Mouse (Mus musculus): Measurements from ENCODE around the gene Arhgef40. TPM values are rescaled to one million over a fixed set of nuclear protein-coding genes. Genes with fewer than 3 reads are reported as not detected.
"Not testable (repeated sequence)": the region's sequence is repeated elsewhere in the genome, so short reads cannot be mapped to it uniquely, and the experiment has no call there.

Gene Arhgef40
- total and polyA plus RNA-seq, 2 experiments from 2014 or later = 46.8 to 84.6 TPM

- Histone ChIP-seq H3K27me3 (ENCODE audit: insufficient read depth, low read length) (no peaks in the 10 kb centered on the region), H3K36me3 (ENCODE audit: insufficient read depth) (no peaks in the 10 kb centered on the region), H3K4me2 (ENCODE audit: low read depth) (no peak overlapping the region), H3K4me1 (ENCODE audit: insufficient read depth) (0 out of 2 replicates have a peak, but pooled peaks cover 6% of the 10 kb centered on the region), H3K9me3 (ENCODE audit: low read length) (no peaks in the 10 kb centered on the region), H3K9ac (no peak overlapping the region), H3K27ac (ENCODE audit: low read depth, low read length) (no peak overlapping the region), H3K4me3 (ENCODE audit: low read depth, low read length) (no peak overlapping the region)
- no peak for TF ChIP-seq CTCF (IDR thresholded peaks at IDR 0.05; ENCODE audit: low read depth)
- DNase-seq (no peak), ATAC-seq (no peak)
- 45% methylated on average over 6 of the region's 6 CpGs for WGBS
Measured at GRCm38 (mm10) chr14:52043446-52043845, 58.9 kb downstream of the Arhgef40 start.

- DNase-seq = peak; percentile 64
- peak; percentile 86 for ATAC-seq
- Histone ChIP-seq H3K27me3 (ENCODE audit: insufficient read depth, low read length) (no peaks in the 10 kb centered on the region), H3K9me3 (ENCODE audit: low read length) (no peaks in the 10 kb centered on the region), H3K4me1 (ENCODE audit: insufficient read depth) (0 out of 2 replicates have a peak, but pooled peaks cover 6% of the 10 kb centered on the region), H3K4me2 (ENCODE audit: low read depth) (no peak overlapping the region), H3K36me3 (ENCODE audit: insufficient read depth) (no peaks in the 10 kb centered on the region), H3K9ac (no peak overlapping the region), H3K4me3 (ENCODE audit: low read depth, low read length) (no peak overlapping the region), H3K27ac (ENCODE audit: low read depth, low read length) (no peak overlapping the region)
- peak; percentile 69 for TF ChIP-seq CTCF (IDR thresholded peaks at IDR 0.05; ENCODE audit: low read depth)
- 12% methylated on average over 8 of the region's 8 CpGs for WGBS
Measured at GRCm38 (mm10) chr14:52044901-52045678, 60.6 kb downstream of the Arhgef40 start.

- 46% methylated on average over 9 of the region's 9 CpGs for WGBS
- no peak for TF ChIP-seq CTCF (IDR thresholded peaks at IDR 0.05; ENCODE audit: low read depth)
- DNase-seq = peak; percentile 36
- peak; percentile 58 for ATAC-seq
- Histone ChIP-seq H3K9me3 (ENCODE audit: low read length) (no peaks in the 10 kb centered on the region), H3K36me3 (ENCODE audit: insufficient read depth) (no peaks in the 10 kb centered on the region), H3K4me1 (ENCODE audit: insufficient read depth) (0 out of 2 replicates have a peak, but pooled peaks cover 6% of the 10 kb centered on the region), H3K27me3 (ENCODE audit: insufficient read depth, low read length) (no peaks in the 10 kb centered on the region), H3K4me2 (ENCODE audit: low read depth) (no peak overlapping the region), H3K27ac (ENCODE audit: low read depth, low read length) (no peak overlapping the region), H3K9ac (no peak overlapping the region), H3K4me3 (ENCODE audit: low read depth, low read length) (no peak overlapping the region)
Measured at GRCm38 (mm10) chr14:52045966-52046565, 61.5 kb downstream of the Arhgef40 start.

- ATAC-seq; DNase-seq; H3K27me3 ChIP-seq (ENCODE audit: insufficient read depth, low read length); H3K36me3 ChIP-seq (ENCODE audit: insufficient read depth); H3K9me3 ChIP-seq (ENCODE audit: low read length); H3K4me2 ChIP-seq (ENCODE audit: low read depth); H3K9ac ChIP-seq; H3K4me1 ChIP-seq (ENCODE audit: insufficient read depth); H3K4me3 ChIP-seq (ENCODE audit: low read depth, low read length); H3K27ac ChIP-seq (ENCODE audit: low read depth, low read length): not testable (repeated sequence)
- WGBS = 89% methylated on average over 3 of the region's 3 CpGs
Measured at GRCm38 (mm10) chr14:52052720-52053119, 68.2 kb downstream of the Arhgef40 start.

Other genes with a start within 250 kb of the Arhgef40 start
- gene Ang4, start 211.1 kb upstream of the Arhgef40 start, total RNA-seq (2014; rRNA removed) = not detected in 2 replicates
- gene Ang4, start 211.1 kb upstream of the Arhgef40 start, polyA plus RNA-seq (2015; fragmentation: Nextera tagmentation; extraction: Ambion mirVana) = not detected in 2 replicates
- not detected in 2 replicates for gene AY358078, start 184.7 kb upstream of the Arhgef40 start, total RNA-seq (2014; rRNA removed)
- not detected in 2 replicates for gene AY358078, start 184.7 kb upstream of the Arhgef40 start, polyA plus RNA-seq (2015; fragmentation: Nextera tagmentation; extraction: Ambion mirVana)
- not detected in 2 replicates for gene Ear6, start 131.0 kb upstream of the Arhgef40 start, total RNA-seq (2014; rRNA removed)
- gene Ear6, start 131.0 kb upstream of the Arhgef40 start, polyA plus RNA-seq (2015; fragmentation: Nextera tagmentation; extraction: Ambion mirVana) = not detected in 2 replicates
- 47.4 and 49.5 TPM in 2 replicates for gene Mettl17, start 99.9 kb upstream of the Arhgef40 start, total RNA-seq (2014; rRNA removed)
- 47.5 and 54.5 TPM in 2 replicates for gene Mettl17, start 99.9 kb upstream of the Arhgef40 start, polyA plus RNA-seq (2015; fragmentation: Nextera tagmentation; extraction: Ambion mirVana)
- 2.5 and 3.1 TPM in 2 replicates for gene Slc39a2, start 91.8 kb upstream of the Arhgef40 start, total RNA-seq (2014; rRNA removed)
- 0.29 and 0.39 TPM in 2 replicates for gene Slc39a2, start 91.8 kb upstream of the Arhgef40 start, polyA plus RNA-seq (2015; fragmentation: Nextera tagmentation; extraction: Ambion mirVana)
- gene Ndrg2, start 70.6 kb upstream of the Arhgef40 start, total RNA-seq (2014; rRNA removed) = 284 and 326 TPM in 2 replicates
- gene Ndrg2, start 70.6 kb upstream of the Arhgef40 start, polyA plus RNA-seq (2015; fragmentation: Nextera tagmentation; extraction: Ambion mirVana) = 210 and 297 TPM in 2 replicates
- gene Tppp2, start 66.3 kb upstream of the Arhgef40 start, total RNA-seq (2014; rRNA removed) = not detected in 2 replicates
- gene Tppp2, start 66.3 kb upstream of the Arhgef40 start, polyA plus RNA-seq (2015; fragmentation: Nextera tagmentation; extraction: Ambion mirVana) = not detected in 2 replicates
- not detected in 2 replicates for gene Rnase13, start 61.9 kb upstream of the Arhgef40 start, total RNA-seq (2014; rRNA removed)
- not detected in 2 replicates for gene Rnase13, start 61.9 kb upstream of the Arhgef40 start, polyA plus RNA-seq (2015; fragmentation: Nextera tagmentation; extraction: Ambion mirVana)
- 0.38 TPM in 1 of 2 replicates, not detected in the other for gene Tmem253, start 30.9 kb downstream of the Arhgef40 start, total RNA-seq (2014; rRNA removed)
- gene Tmem253, start 30.9 kb downstream of the Arhgef40 start, polyA plus RNA-seq (2015; fragmentation: Nextera tagmentation; extraction: Ambion mirVana) = 0.67 TPM in 1 of 2 replicates, not detected in the other
- gene Zfp219, start 36.0 kb downstream of the Arhgef40 start, total RNA-seq (2014; rRNA removed) = 37.2 and 51.4 TPM in 2 replicates
- 16.6 and 19.8 TPM in 2 replicates for gene Zfp219, start 36.0 kb downstream of the Arhgef40 start, polyA plus RNA-seq (2015; fragmentation: Nextera tagmentation; extraction: Ambion mirVana)
- gene Olfr221, start 57.7 kb downstream of the Arhgef40 start, total RNA-seq (2014; rRNA removed) = not detected in 2 replicates
- gene Olfr221, start 57.7 kb downstream of the Arhgef40 start, polyA plus RNA-seq (2015; fragmentation: Nextera tagmentation; extraction: Ambion mirVana) = not detected in 2 replicates
- 96.3 and 105 TPM in 2 replicates for gene Hnrnpc, start 119.3 kb downstream of the Arhgef40 start, total RNA-seq (2014; rRNA removed)
- 323 and 368 TPM in 2 replicates for gene Hnrnpc, start 119.3 kb downstream of the Arhgef40 start, polyA plus RNA-seq (2015; fragmentation: Nextera tagmentation; extraction: Ambion mirVana)
- gene Rpgrip1, start 126.0 kb downstream of the Arhgef40 start, total RNA-seq (2014; rRNA removed) = 1.6 and 3.2 TPM in 2 replicates
- 50.1 and 50.6 TPM in 2 replicates for gene Rpgrip1, start 126.0 kb downstream of the Arhgef40 start, polyA plus RNA-seq (2015; fragmentation: Nextera tagmentation; extraction: Ambion mirVana)
- gene Supt16, start 212.7 kb downstream of the Arhgef40 start, total RNA-seq (2014; rRNA removed) = 41.9 and 56.9 TPM in 2 replicates
- gene Supt16, start 212.7 kb downstream of the Arhgef40 start, polyA plus RNA-seq (2015; fragmentation: Nextera tagmentation; extraction: Ambion mirVana) = 31.0 and 39.1 TPM in 2 replicates

Measured in forebrain, postnatal 0 days (tissue).